Mouse (Mus musculus): ENCODE results near the gene Epdr1. TPM values are rescaled to one million over a fixed set of nuclear protein-coding genes. Genes with fewer than 3 reads are reported as not detected.
A peak's percentile ranks its signal among the peaks of the same experiment; 100 is the strongest.

The Epdr1 gene
- polyA plus RNA-seq (2016; fragmentation: Nextera tagmentation; extraction: Ambion mirVana) = 20.2 TPM in 2 replicates

GRCm38 (mm10) chr13:19619216-19619927 is at the start of gene Epdr1:
Gene Epdr1 (minus strand): TSS chr13:19619927.
- Histone ChIP-seq H3K36me3 (no peaks in the 10 kb centered on the region), H3K27ac (no peak within 1 kb of the TSS), H3K27me3 (peaks cover 11% of the 10 kb centered on the region), H3K9me3 (no peaks in the 10 kb centered on the region), H3K4me3 (peak within 1 kb of the TSS; percentile 56), H3K4me1 (peaks cover 4% of the 10 kb centered on the region; the same call in 1 of the 2 replicates), H3K4me2 (replicated peaks) (peak within 1 kb of the TSS; percentile 80), H3K9ac (peak within 1 kb of the TSS; percentile 69)
- WGBS = under 1% methylated on average over 46 of the region's 46 CpGs
- ATAC-seq (ENCODE audit: insufficient number of reproducible peaks, insufficient read depth, low FRiP score, low TSS enrichment) = peak; percentile 65; the same call in 1 of the 2 replicates

DNA sequence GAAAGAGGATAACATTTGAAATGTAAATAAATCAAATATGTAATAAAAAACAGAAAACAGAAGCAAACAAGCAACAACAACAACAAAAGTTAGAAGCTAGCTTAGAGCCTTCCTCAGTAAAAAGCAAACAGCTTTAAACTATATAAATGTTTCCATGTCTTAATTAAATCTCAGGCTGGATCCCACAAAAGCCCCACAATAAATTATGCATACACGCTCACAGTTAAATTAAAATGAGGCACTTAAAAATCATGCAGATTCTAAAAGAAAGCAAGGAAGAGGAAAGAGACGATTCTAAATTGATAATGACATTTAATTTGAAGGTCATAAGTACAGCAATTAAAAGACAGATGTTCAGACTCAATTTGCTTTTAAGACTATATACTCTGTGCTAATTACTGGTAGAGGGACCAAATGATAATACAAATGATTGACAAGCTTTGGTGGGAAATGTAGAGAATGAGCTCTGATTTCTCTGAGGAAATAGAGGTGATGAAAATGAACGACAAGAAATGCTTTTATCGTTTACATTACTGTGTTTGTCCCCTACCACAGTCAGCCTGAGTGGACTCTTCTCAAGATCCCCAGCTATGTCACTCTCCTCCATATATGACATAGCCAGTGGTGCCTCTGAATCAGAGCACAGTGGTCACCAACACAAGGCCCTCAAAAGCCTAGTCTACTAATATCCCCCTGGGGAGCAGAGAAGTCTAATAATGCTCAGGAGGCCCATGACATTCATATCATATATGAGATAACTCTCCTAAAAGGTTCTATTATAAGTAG is 48.8 kb upstream of the Epdr1 start:
- no peak for ATAC-seq (ENCODE audit: insufficient number of reproducible peaks, insufficient read depth, low FRiP score, low TSS enrichment)
- Histone ChIP-seq H3K4me2 (replicated peaks) (no peak overlapping the region), H3K9me3 (no peaks in the 10 kb centered on the region), H3K4me1 (no peaks in the 10 kb centered on the region), H3K36me3 (no peaks in the 10 kb centered on the region), H3K27ac (no peak overlapping the region), H3K9ac (no peak overlapping the region), H3K27me3 (no peaks in the 10 kb centered on the region), H3K4me3 (no peak overlapping the region)
- 62% methylated on average over 4 of the region's 4 CpGs for WGBS

GRCm38 (mm10) chr13:19652405-19652804 is 32.7 kb upstream of the Epdr1 start:
- Histone ChIP-seq H3K27me3 (no peaks in the 10 kb centered on the region), H3K9me3 (no peaks in the 10 kb centered on the region), H3K4me2 (replicated peaks) (no peak overlapping the region), H3K4me1 (no peaks in the 10 kb centered on the region), H3K27ac (no peak overlapping the region), H3K9ac (no peak overlapping the region), H3K36me3 (no peaks in the 10 kb centered on the region), H3K4me3 (no peak overlapping the region)
- no peak for ATAC-seq (ENCODE audit: insufficient number of reproducible peaks, insufficient read depth, low FRiP score, low TSS enrichment)
- 88% methylated on average over 2 of the region's 2 CpGs for WGBS

DNA sequence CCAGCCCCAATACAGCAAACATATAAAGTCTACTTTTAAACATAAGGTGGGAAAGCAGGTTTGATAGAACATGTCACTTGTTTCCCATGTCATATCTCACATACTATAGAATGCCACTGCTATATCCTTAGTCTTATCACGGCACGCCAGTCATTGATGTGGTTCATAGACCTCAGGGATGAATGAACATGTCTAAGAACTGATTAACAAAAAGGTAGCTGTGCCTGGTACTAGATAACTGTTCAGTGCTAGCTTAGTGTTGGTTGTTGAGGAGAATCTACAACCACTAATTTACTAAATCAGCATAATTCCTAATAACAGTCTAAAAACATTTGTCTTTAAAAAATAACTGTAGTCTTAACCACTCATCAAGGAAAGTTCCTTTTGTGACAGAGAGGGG is 30.1 kb upstream of the Epdr1 start:
- Histone ChIP-seq H3K9ac (no peak overlapping the region), H3K27me3 (no peaks in the 10 kb centered on the region), H3K4me3 (no peak overlapping the region), H3K9me3 (no peaks in the 10 kb centered on the region), H3K4me1 (no peaks in the 10 kb centered on the region), H3K36me3 (no peaks in the 10 kb centered on the region), H3K27ac (no peak overlapping the region), H3K4me2 (replicated peaks) (no peak overlapping the region)
- ATAC-seq (ENCODE audit: insufficient number of reproducible peaks, insufficient read depth, low FRiP score, low TSS enrichment) = no peak
- 98% methylated on average over 2 of the region's 2 CpGs for WGBS

GRCm38 (mm10) chr13:19644225-19644624 is 24.5 kb upstream of the Epdr1 start:
- Histone ChIP-seq H3K4me2 (replicated peaks) (no peak overlapping the region), H3K4me3 (no peak overlapping the region), H3K9me3 (no peaks in the 10 kb centered on the region), H3K36me3 (no peaks in the 10 kb centered on the region), H3K4me1 (no peaks in the 10 kb centered on the region), H3K27ac (no peak overlapping the region), H3K9ac (no peak overlapping the region), H3K27me3 (no peaks in the 10 kb centered on the region)
- ATAC-seq (ENCODE audit: insufficient number of reproducible peaks, insufficient read depth, low FRiP score, low TSS enrichment) = no peak
- 67% methylated on average over 2 of the region's 2 CpGs for WGBS

DNA sequence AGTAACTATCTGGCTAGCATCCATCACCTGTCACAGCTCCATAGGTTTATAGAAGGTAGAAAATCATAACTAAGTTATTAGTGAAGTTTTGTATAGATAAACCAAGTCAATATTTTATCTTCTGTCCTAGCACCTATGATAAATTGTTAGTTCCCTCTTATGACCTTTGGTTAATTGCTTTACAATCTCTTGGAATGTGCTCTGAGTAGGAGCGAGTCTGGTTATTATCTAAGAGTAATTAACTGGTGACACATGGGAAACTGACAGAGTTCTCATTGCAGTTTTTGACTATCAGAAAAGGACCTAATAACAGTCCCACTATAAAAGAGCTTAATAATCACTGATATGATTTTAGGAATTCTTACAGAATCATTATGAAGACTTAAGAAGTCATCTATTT is 23.8 kb upstream of the Epdr1 start:
- no peaks in the 10 kb centered on the region for H3K36me3 ChIP-seq
- ATAC-seq (ENCODE audit: insufficient number of reproducible peaks, insufficient read depth, low FRiP score, low TSS enrichment) = no peak
- H3K9me3 ChIP-seq = no peaks in the 10 kb centered on the region
- 82% methylated on average over 1 of the region's 1 CpGs for WGBS
- no peaks in the 10 kb centered on the region for H3K27me3 ChIP-seq
- H3K9ac ChIP-seq = no peak overlapping the region
- H3K4me3 ChIP-seq = no peak overlapping the region
- no peak overlapping the region for H3K4me2 ChIP-seq (replicated peaks)
- H3K27ac ChIP-seq = no peak overlapping the region
- H3K4me1 ChIP-seq = no peaks in the 10 kb centered on the region

GRCm38 (mm10) chr13:19640203-19640851 is 20.6 kb upstream of the Epdr1 start:
- Histone ChIP-seq H3K4me2 (replicated peaks) (no peak overlapping the region), H3K27ac (no peak overlapping the region), H3K4me1 (no peaks in the 10 kb centered on the region), H3K27me3 (no peaks in the 10 kb centered on the region), H3K4me3 (no peak overlapping the region), H3K9me3 (no peaks in the 10 kb centered on the region), H3K9ac (no peak overlapping the region), H3K36me3 (no peaks in the 10 kb centered on the region)
- no peak for ATAC-seq (ENCODE audit: insufficient number of reproducible peaks, insufficient read depth, low FRiP score, low TSS enrichment)
- WGBS = 79% methylated on average over 2 of the region's 2 CpGs

- Histone ChIP-seq H3K9ac (no peak overlapping the region), H3K4me2 (replicated peaks) (no peak overlapping the region), H3K36me3 (no peaks in the 10 kb centered on the region), H3K27ac (no peak overlapping the region), H3K9me3 (no peaks in the 10 kb centered on the region), H3K4me1 (no peaks in the 10 kb centered on the region), H3K27me3 (no peaks in the 10 kb centered on the region), H3K4me3 (no peak overlapping the region)
- 76% methylated on average over 4 of the region's 4 CpGs for WGBS
- no peak for ATAC-seq (ENCODE audit: insufficient number of reproducible peaks, insufficient read depth, low FRiP score, low TSS enrichment)
These were observed 16.4 kb upstream of the Epdr1 start for GRCm38 (mm10) chr13:19636131-19636530.

- H3K27me3 ChIP-seq = no peaks in the 10 kb centered on the region
- H3K4me1 ChIP-seq = no peaks in the 10 kb centered on the region
- WGBS = 93% methylated on average over 5 of the region's 5 CpGs
- no peak for ATAC-seq (ENCODE audit: insufficient number of reproducible peaks, insufficient read depth, low FRiP score, low TSS enrichment)
- H3K4me3 ChIP-seq = no peak overlapping the region
- H3K4me2 ChIP-seq (replicated peaks) = no peak overlapping the region
- H3K9me3 ChIP-seq = no peaks in the 10 kb centered on the region
- no peaks in the 10 kb centered on the region for H3K36me3 ChIP-seq
- no peak overlapping the region for H3K9ac ChIP-seq
- no peak overlapping the region for H3K27ac ChIP-seq
These were observed 11.3 kb upstream of the Epdr1 start for GRCm38 (mm10) chr13:19630768-19631709.

DNA sequence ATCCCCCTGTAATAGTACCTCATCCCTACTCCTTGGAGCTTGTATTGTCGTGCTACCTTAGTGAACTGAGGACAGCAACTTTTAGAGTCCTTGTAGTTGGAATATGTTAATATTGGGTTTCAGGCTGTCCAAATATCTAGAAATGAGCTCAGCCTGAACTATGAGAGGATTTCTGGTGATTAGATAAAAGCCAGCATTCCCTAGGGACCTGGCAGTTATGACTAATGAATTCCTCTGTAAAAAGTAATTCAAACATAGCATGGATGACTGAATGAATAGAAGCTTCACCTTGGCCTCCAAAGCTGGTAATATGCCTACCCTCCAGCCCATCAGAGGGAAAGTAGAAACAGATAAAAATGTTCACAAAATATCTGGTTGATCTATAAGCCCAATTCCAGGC is 6.7 kb upstream of the Epdr1 start:
- ATAC-seq (ENCODE audit: insufficient number of reproducible peaks, insufficient read depth, low FRiP score, low TSS enrichment) = no peak
- H3K4me3 ChIP-seq = no peak overlapping the region

More for the DNA sequence above, 6.7 kb upstream of the Epdr1 start:
- Histone ChIP-seq H3K36me3 (no peaks in the 10 kb centered on the region), H3K27ac (no peak overlapping the region), H3K4me1 (peaks cover 4% of the 10 kb centered on the region; the same call in 1 of the 2 replicates), H3K9me3 (no peaks in the 10 kb centered on the region), H3K4me2 (replicated peaks) (no peak overlapping the region), H3K27me3 (peaks cover 20% of the 10 kb centered on the region), H3K9ac (no peak overlapping the region)
- WGBS = 67% methylated on average over 1 of the region's 1 CpGs

Measured in embryonic facial prominence, embryonic 12.5 days (tissue).